Mouse (Mus musculus): ENCODE data around the gene Galm.

- no peak for TF ChIP-seq CTCF (IDR thresholded peaks at IDR 0.05; ENCODE audit: control insufficient read depth, insufficient read depth, insufficient replicate concordance, low read depth, low read length)
- TF ChIP-seq POLR2A (IDR thresholded peaks at IDR 0.05; ENCODE audit: control insufficient read depth, low read depth, low read length) = no peak
Observed at GRCm38 (mm10) chr17:80168425-80169182, 41.3 kb downstream of the Galm start.
